ENCODE assay signal across 8 mouse cellular contexts in genomic region chr7:125552851-125553555, GRCm38 (mm10). TPM values are rescaled to one million over a fixed set of nuclear protein-coding genes. Genes with fewer than 3 reads are reported as not detected.
A peak's percentile ranks its signal among the peaks of the same experiment; 100 is the strongest.
DNase-seq lines count a peak whose midpoint lies in the region; ATAC-seq and TF ChIP-seq lines count a peak whose summit lies in the region.

No protein-coding gene starts in this region.

- peaks cover 15% of the 10 kb centered on the region for H3K27me3 ChIP-seq in forebrain, embryonic 16.5 days (replicated peaks; ENCODE audit: control insufficient read depth, insufficient read depth, low read length)
- H3K27me3 ChIP-seq in liver, embryonic 14.5 days (ENCODE audit: control insufficient read depth, insufficient read depth, low read length) = no peaks in the 10 kb centered on the region

- ATAC-seq in forebrain, embryonic 16.5 days = no peak
- no peak for ATAC-seq in liver, embryonic 14.5 days (ENCODE audit: insufficient read depth)
- no peak for ATAC-seq in activated CD4-positive, CD25-positive, alpha-beta regulatory T cell, adult 4 months

- H3K4me2 ChIP-seq in forebrain, embryonic 16.5 days (ENCODE audit: low read length) = peak overlapping the region; percentile 95
- peak overlapping the region; percentile 99 for H3K4me2 ChIP-seq in liver, embryonic 14.5 days (ENCODE audit: low read depth)

- no peak overlapping the region for H3K9ac ChIP-seq in forebrain, embryonic 16.5 days (replicated peaks; ENCODE audit: low read depth, low read length)
- H3K9ac ChIP-seq in liver, embryonic 14.5 days (replicated peaks) = no peak overlapping the region; the same call in 1 of the 2 replicates

- no peaks in the 10 kb centered on the region for H3K36me3 ChIP-seq in forebrain, embryonic 16.5 days (ENCODE audit: control insufficient read depth, insufficient read depth)
- no peaks in the 10 kb centered on the region for H3K36me3 ChIP-seq in liver, embryonic 14.5 days (replicated peaks; ENCODE audit: control insufficient read depth, insufficient read depth, low read depth)

- peaks cover 13% of the 10 kb centered on the region for H3K4me1 ChIP-seq in forebrain, embryonic 16.5 days (replicated peaks; ENCODE audit: control insufficient read depth, insufficient read depth, low read length)
- H3K4me1 ChIP-seq in liver, embryonic 14.5 days (replicated peaks; ENCODE audit: control insufficient read depth in 2 of 2, insufficient read depth in 2 of 2, low read length in 1 of 2) = peaks cover 11 to 39% of the 10 kb centered on the region in 2 experiments

- H3K4me3 ChIP-seq in gastrocnemius, adult 2 months = peak overlapping the region; percentile 83
- no peak overlapping the region for H3K4me3 ChIP-seq in forebrain, embryonic 16.5 days (replicated peaks; ENCODE audit: low read length)
- H3K4me3 ChIP-seq in liver, embryonic 14.5 days (ENCODE audit: insufficient read depth in 1 of 2, low read depth in 2 of 2, low read length in 2 of 2) = peak overlapping the region; percentile 60 to 67

- no peak for TF ChIP-seq CTCF in gastrocnemius, adult 2 months (IDR thresholded peaks at IDR 0.05)
- TF ChIP-seq CTCF in liver, embryonic 14.5 days (IDR thresholded peaks at IDR 0.05; ENCODE audit: low read depth) = no peak

- intact Hi-C loops in gastrocnemius, adult 2 months (cut with DNase I) = loop anchor here (5.0 kb wide), 1 partner anchor 61 kb away; the partner anchor contains the start of gene Nsmce1

- H3K9me3 ChIP-seq in forebrain, embryonic 16.5 days (ENCODE audit: control insufficient read depth, low read length) = no peaks in the 10 kb centered on the region
- no peaks in the 10 kb centered on the region for H3K9me3 ChIP-seq in liver, embryonic 14.5 days (ENCODE audit: control insufficient read depth, low read length)

- no peak for TF ChIP-seq EP300 in liver, embryonic 14.5 days (IDR thresholded peaks at IDR 0.05; ENCODE audit: low read depth)

- WGBS in forebrain, embryonic 16.5 days = 73% methylated on average over 11 of the region's 11 CpGs
- WGBS in liver, embryonic 14.5 days (ENCODE audit: insufficient replicate concordance) = 50% methylated on average over 11 of the region's 11 CpGs

- peak overlapping the region; percentile 92 for H3K27ac ChIP-seq in gastrocnemius, adult 2 months
- H3K27ac ChIP-seq in forebrain, embryonic 16.5 days (ENCODE audit: low read length) = no peak overlapping the region
- H3K27ac ChIP-seq in liver, embryonic 14.5 days = no peak overlapping the region

- peak; percentile 13 for DNase-seq in gastrocnemius, adult 2 months
- no peak for DNase-seq in gastrocnemius, adult 18-20 months (ENCODE audit: low spot score)
- peak; percentile 26 for DNase-seq in A20 (ENCODE audit: low read depth, low spot score)
- DNase-seq in liver, embryonic 14.5 days (ENCODE audit: low read depth in 3 of 3, low spot score in 3 of 3) = no peak
- no peak for DNase-seq in cerebellum, postnatal 25 days
- DNase-seq in urinary bladder, postnatal 36 days (ENCODE audit: low spot score in 2 of 2) = no peak

RNA-seq across cellular contexts. Expression of gene Il4ra, which starts 1.1 kb away (rescaled TPM):
- 1 to 10 TPM; 5.1 to 6.5 TPM for total RNA-seq in gastrocnemius, adult 2 months (2021)
- 1 to 10 TPM; 4.7 to 5.2 TPM for total RNA-seq in gastrocnemius, adult 18-20 months (2021)
- polyA plus RNA-seq in forebrain, embryonic 16.5 days (2015; fragmentation: Nextera tagmentation; extraction: Ambion mirVana) = 2.4 and 2.5 TPM in 2 replicates
- 1.9 and 2.8 TPM in 2 replicates for polyA plus RNA-seq in liver, embryonic 14.5 days (2012; rRNA removed)
- 1.9 and 2.4 TPM in 2 replicates for polyA plus RNA-seq in liver, embryonic 14.5 days (2014; fragmentation: Nextera tagmentation; extraction: Ambion mirVana)
- polyA plus RNA-seq in activated CD4-positive, CD25-positive, alpha-beta regulatory T cell, adult 4 months (2017; shearing (Covaris generic)) = 10 to 100 TPM; 67.8 to 77.8 TPM

RNA-seq across cellular contexts. Expression of gene Il21r, which starts 50.2 kb away (rescaled TPM):
- not detected for total RNA-seq in gastrocnemius, adult 2 months (2021)
- under 1 TPM in 1 of 2 experiments, not detected in 1; 0.09 TPM for total RNA-seq in gastrocnemius, adult 18-20 months (2021)
- polyA plus RNA-seq in forebrain, embryonic 16.5 days (2015; fragmentation: Nextera tagmentation; extraction: Ambion mirVana) = 0.22 and 0.37 TPM in 2 replicates
- polyA plus RNA-seq in liver, embryonic 14.5 days (2012; rRNA removed) = 1.0 and 1.2 TPM in 2 replicates
- 0.38 and 0.48 TPM in 2 replicates for polyA plus RNA-seq in liver, embryonic 14.5 days (2014; fragmentation: Nextera tagmentation; extraction: Ambion mirVana)
- 10 to 100 TPM; 53.6 to 63.4 TPM for polyA plus RNA-seq in activated CD4-positive, CD25-positive, alpha-beta regulatory T cell, adult 4 months (2017; shearing (Covaris generic))

Comparison
In these comparisons a context has a peak if more than half of its experiments do, and no peak if none do; other contexts are left out.
1. DNase-seq: peak in gastrocnemius, adult 2 months (single experiment) and A20 (single experiment); none in gastrocnemius, adult 18-20 months (single experiment), liver, embryonic 14.5 days (0 of 3), cerebellum, postnatal 25 days (0 of 2) and urinary bladder, postnatal 36 days (0 of 2).
2. RNA of gene Il4ra, which starts 1.1 kb away (polyA plus RNA-seq): 67.8 to 77.8 TPM in activated CD4-positive, CD25-positive, alpha-beta regulatory T cell, adult 4 months; 1.9 to 2.8 TPM in liver, embryonic 14.5 days and 2.4 to 2.5 TPM in forebrain, embryonic 16.5 days; every median in the first group is over 10 times any median in the second.
3. RNA of gene Il21r, which starts 50.2 kb away (polyA plus RNA-seq): 53.6 to 63.4 TPM in activated CD4-positive, CD25-positive, alpha-beta regulatory T cell, adult 4 months; 0.38 to 1.2 TPM in liver, embryonic 14.5 days and 0.22 to 0.37 TPM in forebrain, embryonic 16.5 days; every median in the first group is over 10 times any median in the second.